Mouse (Mus musculus) midbrain, embryonic 14.5 days (tissue): ENCODE data around the gene Litaf. TPM values are rescaled to one million over a fixed set of nuclear protein-coding genes. Genes with fewer than 3 reads are reported as not detected.

Experiments used
- ATAC-seq: fragments of 200-750 bp; cut with Nextera tagmentation; 2 replicates; pipeline ENCODE4 v1.8.0; 2017; ENCODE audit warnings: moderate number of reproducible peaks, moderate library complexity; ENCODE audit not compliant: low FRiP score, low TSS enrichment
- DNase-seq: peaks from one replicate; pipeline ENCODE4 v3.0.0-alpha.2; 2015
- H3K27ac ChIP-seq: fragments of 300-500 bp; sonication (generic); replicated peaks from 2 replicates; pipeline ENCODE4 v1.5.1; 2014; ENCODE audit warnings: mild to moderate bottlenecking, low read depth, low read length, moderate library complexity
- H3K27me3 ChIP-seq: fragments of 300-500 bp; sonication (generic); 2 replicates; pipeline ENCODE4 v1.6.1; 2014; ENCODE audit warnings: low read length, control low read depth, mixed read lengths; ENCODE audit not compliant: control insufficient read depth, insufficient read depth
- H3K36me3 ChIP-seq: fragments of 300-500 bp; sonication (generic); 2 replicates; pipeline ENCODE4 v1.6.1; 2014; ENCODE audit warnings: low read length, control low read depth; ENCODE audit not compliant: control insufficient read depth, insufficient read depth
- H3K4me1 ChIP-seq: fragments of 300-500 bp; sonication (generic); 2 replicates; pipeline ENCODE4 v1.6.1; 2014; ENCODE audit warnings: mild to moderate bottlenecking, antibody characterized with exemption, low read length, control low read depth; ENCODE audit not compliant: control insufficient read depth, insufficient read depth
- H3K4me2 ChIP-seq: fragments of 300-500 bp; sonication (generic); 2 replicates; pipeline ENCODE4 v1.6.1; 2014; ENCODE audit warnings: mild to moderate bottlenecking, low read length, moderate library complexity
- H3K4me3 ChIP-seq: fragments of 300-500 bp; sonication (generic); replicated peaks from 2 replicates; pipeline ENCODE4 v1.5.1; 2014; ENCODE audit warnings: low read depth, low read length
- H3K9ac ChIP-seq: fragments of 300-500 bp; sonication (generic); replicated peaks from 2 replicates; pipeline ENCODE4 v1.6.1; 2014; ENCODE audit warnings: mild to moderate bottlenecking, low read length, moderate library complexity
- H3K9me3 ChIP-seq: fragments of 300-500 bp; sonication (generic); 2 replicates; pipeline ENCODE4 v1.6.1; 2016; ENCODE audit warnings: low read length, control low read depth, mixed read lengths; ENCODE audit not compliant: control insufficient read depth
- WGBS: fragments of 180-500 bp; shearing (Covaris S2); extraction: QIAGEN DNeasy Blood & Tissue Kit; methylation state at CpG from one replicate; pipeline ENCODE4 v1.1.7; 2014; 5-methylcytosine and 5-hydroxymethylcytosine counted together
- polyA plus RNA-seq: library from polyadenylated mRNA; unstranded; fragments of >200 nt; fragmentation: Nextera tagmentation; extraction: Ambion mirVana; gene quantifications from 2 replicates; pipeline ENCODE4 v1.2.1, GENCODE M21; 2014

The Litaf gene
- polyA plus RNA-seq, 1 experiment from 2014 or later: 32.0 TPM

DNA sequence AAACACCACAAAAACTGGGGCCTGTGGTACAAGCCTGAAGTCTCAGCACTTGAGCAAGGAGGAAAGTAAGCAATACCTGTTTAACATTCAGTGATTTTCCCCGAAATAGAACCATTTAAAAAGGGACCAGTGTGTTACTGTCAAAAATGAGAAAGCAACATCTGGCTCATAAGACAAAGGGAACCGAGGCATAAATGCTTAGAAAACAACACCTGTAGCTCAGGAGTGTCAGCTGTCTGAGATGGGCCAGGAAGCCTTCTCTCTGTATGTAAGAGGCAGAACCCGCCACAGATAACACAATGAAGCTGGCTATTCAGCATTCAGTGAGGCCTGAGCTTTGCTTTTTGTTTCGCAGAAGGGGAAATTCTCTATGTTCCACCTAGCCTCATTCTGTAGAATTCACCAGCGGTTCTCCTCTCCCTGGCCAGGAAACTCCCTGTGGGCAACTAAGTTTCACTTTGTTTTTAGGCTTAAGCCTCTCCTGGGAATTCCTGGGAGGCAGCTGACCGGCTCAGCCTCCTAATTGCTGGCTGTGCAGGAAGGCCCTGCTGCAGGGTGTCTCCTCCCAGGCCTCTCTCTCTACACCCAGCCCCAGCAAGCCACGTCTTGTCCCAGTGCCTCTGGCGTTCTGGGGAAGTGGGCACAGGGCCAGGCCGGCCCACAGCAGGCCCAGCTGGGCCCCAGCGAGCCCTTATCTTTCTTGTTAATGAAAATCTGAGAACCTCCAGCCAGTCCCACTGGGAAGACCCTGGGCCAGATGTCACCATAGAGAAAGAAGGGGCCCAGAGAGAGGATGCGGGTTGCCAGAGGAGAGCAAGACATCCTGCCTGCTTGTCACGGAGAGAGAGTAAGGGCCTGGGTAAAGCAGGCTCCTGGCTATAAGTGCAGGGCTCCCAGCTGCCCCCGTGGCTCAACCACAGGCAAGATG lies 2.9 kb downstream of the Litaf start:
- DNase-seq: peak; percentile 73
- Histone ChIP-seq H3K9me3 (no peaks in the 10 kb centered on the region), H3K4me3 (no peak overlapping the region), H3K4me1 (peaks cover 30% of the 10 kb centered on the region), H3K36me3 (no peaks in the 10 kb centered on the region), H3K27me3 (no peaks in the 10 kb centered on the region), H3K27ac (peak overlapping the region; percentile 71), H3K9ac (no peak overlapping the region), H3K4me2 (no peak overlapping the region; the same call in 1 of the 2 replicates)
- 14% methylated on average over 13 of the region's 13 CpGs for WGBS
- no peak for ATAC-seq

DNA sequence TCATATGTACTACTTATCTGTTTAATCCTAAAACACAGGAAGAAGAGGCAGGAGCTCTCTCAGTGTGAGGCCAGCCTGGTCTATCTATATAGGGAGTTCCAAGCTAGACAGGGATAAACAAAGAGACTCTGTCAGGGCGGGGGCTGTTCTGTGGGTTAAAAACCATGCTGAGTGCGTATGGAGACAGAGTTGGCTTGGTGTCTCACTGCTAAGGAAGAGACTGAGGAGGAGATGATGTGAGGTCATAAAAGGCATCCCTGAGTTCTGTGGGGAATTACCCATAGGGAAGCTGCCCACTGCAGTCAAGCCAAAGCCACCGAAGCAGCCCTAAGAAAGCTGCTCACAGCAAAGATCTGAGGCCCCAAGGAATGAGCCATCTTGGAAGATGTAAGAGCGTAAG lies 5.3 kb downstream of the Litaf start, which contains the start of gene Snn:
Snn (plus strand) TSS at position 301 of the 400 bp plus-strand sequence.
- Histone ChIP-seq H3K27ac (no peak within 1 kb of the TSS), H3K9me3 (no peaks in the 10 kb centered on the region), H3K4me3 (no peak within 1 kb of the TSS), H3K9ac (no peak within 1 kb of the TSS), H3K4me1 (peaks cover 21% of the 10 kb centered on the region), H3K27me3 (no peaks in the 10 kb centered on the region), H3K36me3 (no peaks in the 10 kb centered on the region), H3K4me2 (no peak within 1 kb of the TSS)
- no peak for ATAC-seq
- no peak for DNase-seq
- WGBS: 85% methylated on average over 4 of the region's 4 CpGs

DNA sequence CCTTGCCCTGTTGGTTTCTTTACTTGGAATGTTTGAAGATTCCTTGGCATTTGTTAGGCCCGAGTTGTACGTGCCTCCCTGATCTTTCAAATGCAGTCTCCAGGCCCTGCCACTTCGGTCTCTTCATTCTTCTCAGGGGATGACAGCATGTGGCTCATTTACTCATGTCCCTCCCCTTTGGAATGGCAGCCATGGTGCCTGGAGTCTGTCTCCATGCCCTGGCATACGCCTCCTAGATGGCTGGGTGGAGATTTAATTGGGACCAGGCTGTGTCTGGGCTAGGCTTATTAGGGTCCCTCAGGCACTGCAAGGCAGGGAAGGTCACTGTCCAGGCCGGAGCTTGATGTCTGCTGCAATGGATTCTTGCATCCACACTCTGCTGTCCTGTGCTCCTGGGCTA lies 10.0 kb downstream of the Litaf start:
- H3K36me3 ChIP-seq: no peaks in the 10 kb centered on the region
- H3K9me3 ChIP-seq: no peaks in the 10 kb centered on the region
- H3K27me3 ChIP-seq: no peaks in the 10 kb centered on the region
- H3K4me3 ChIP-seq: no peak overlapping the region
- no peak for ATAC-seq
- 75% methylated on average over 5 of the region's 5 CpGs for WGBS
- no peak overlapping the region for H3K27ac ChIP-seq
- H3K4me2 ChIP-seq: no peak overlapping the region
- H3K9ac ChIP-seq: no peak overlapping the region
- no peaks in the 10 kb centered on the region for H3K4me1 ChIP-seq
- DNase-seq: no peak

DNA sequence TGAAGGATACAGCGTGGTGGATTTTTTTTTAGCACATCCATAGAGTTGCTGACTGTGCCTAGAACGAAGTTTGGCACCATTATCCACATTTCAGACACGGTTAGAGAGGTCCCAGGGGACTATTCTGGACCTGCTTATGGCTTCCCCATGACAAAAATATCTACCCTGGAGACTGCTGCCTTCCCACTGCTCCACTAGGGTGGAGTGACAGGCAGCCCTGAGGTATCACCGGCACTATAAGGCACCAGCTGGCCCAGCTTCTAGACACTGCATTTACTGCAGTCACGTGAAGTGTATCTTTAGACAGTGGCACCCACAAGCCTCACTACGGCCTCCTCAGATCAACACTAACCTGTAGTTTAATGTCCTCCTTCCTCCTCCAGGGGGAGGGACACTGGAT lies 11.1 kb downstream of the Litaf start:
- Histone ChIP-seq H3K4me2 (no peak overlapping the region), H3K9me3 (no peaks in the 10 kb centered on the region), H3K9ac (no peak overlapping the region), H3K4me3 (no peak overlapping the region), H3K36me3 (no peaks in the 10 kb centered on the region), H3K27ac (no peak overlapping the region), H3K4me1 (no peaks in the 10 kb centered on the region), H3K27me3 (no peaks in the 10 kb centered on the region)
- DNase-seq (no peak), ATAC-seq (no peak)
- 88% methylated on average over 6 of the region's 6 CpGs for WGBS

DNA sequence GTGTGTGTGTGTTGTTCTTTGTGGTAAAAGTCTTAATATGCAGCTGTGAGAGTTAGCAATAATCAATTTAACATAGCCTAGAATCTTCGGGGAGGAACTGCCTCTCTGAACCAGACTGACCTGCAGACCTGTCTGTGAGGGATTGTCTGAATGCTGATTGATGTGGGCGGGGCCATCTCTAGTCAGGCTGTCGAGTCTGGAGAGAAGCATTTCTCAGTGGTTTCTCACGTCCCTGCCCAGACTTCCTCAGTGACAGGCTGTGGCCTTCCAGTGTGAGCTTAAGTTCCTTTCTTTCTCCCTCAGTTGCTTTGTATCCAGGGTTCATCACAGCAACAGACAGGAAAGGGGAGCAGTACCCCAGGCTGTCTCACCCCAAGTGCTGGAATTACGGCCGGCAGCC lies 11.5 kb downstream of the Litaf start:
- Histone ChIP-seq H3K27ac (no peak overlapping the region), H3K27me3 (no peaks in the 10 kb centered on the region), H3K36me3 (no peaks in the 10 kb centered on the region), H3K9me3 (no peaks in the 10 kb centered on the region), H3K4me3 (no peak overlapping the region), H3K4me2 (no peak overlapping the region), H3K9ac (no peak overlapping the region), H3K4me1 (no peaks in the 10 kb centered on the region)
- ATAC-seq (no peak), DNase-seq (no peak)
- WGBS: 65% methylated on average over 6 of the region's 6 CpGs

DNA sequence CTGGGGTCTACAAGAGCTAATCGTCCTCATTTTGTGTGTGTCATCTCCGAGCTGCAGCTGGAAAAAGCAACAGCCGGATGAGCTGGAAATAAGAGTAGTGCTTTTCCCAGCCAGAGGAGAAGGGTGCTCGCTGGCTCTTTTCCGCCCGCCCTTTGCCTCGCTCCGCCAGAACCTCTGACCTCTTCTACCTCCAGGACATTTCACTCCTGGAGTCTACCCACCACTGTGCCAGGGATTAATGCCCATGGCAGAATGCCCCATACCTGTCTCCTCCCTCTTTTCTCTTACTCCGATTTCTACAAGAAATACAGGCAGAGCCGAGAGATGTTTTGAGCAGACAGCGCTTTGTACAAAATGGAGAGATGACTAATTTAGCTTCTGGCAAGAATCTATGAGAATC lies 14.8 kb downstream of the Litaf start:
- H3K4me2 ChIP-seq: no peak overlapping the region
- no peak overlapping the region for H3K27ac ChIP-seq
- no peak overlapping the region for H3K4me3 ChIP-seq
- 94% methylated on average over 11 of the region's 11 CpGs for WGBS
- H3K9me3 ChIP-seq: no peaks in the 10 kb centered on the region
- no peaks in the 10 kb centered on the region for H3K4me1 ChIP-seq
- H3K9ac ChIP-seq: no peak overlapping the region
- DNase-seq (no peak), ATAC-seq (no peak)
- H3K36me3 ChIP-seq: no peaks in the 10 kb centered on the region
- no peaks in the 10 kb centered on the region for H3K27me3 ChIP-seq

DNA sequence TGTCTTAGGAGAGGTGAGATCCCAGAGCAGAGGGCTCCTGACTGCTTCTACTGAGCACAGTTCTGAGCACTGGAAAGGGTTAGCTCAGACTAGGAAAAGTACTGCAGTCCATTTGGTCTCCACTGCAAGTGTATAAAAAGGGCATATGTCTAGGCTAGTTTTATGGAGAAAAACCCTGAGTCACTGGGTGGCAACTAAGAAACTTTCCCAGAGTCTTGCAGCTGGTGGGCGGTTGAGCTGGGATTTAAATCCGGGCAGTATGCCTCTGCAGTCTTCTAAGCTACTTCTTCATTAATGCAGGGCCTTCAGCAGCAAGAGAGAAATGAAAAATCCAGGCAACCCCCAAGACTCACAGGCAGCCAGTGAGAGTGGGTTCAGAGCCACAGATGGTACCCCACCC lies 15.7 kb downstream of the Litaf start:
- H3K9me3 ChIP-seq: no peaks in the 10 kb centered on the region
- H3K36me3 ChIP-seq: no peaks in the 10 kb centered on the region
- no peak overlapping the region for H3K4me2 ChIP-seq
- DNase-seq (no peak), ATAC-seq (no peak)
- no peak overlapping the region for H3K27ac ChIP-seq
- no peak overlapping the region for H3K9ac ChIP-seq
- no peaks in the 10 kb centered on the region for H3K27me3 ChIP-seq
- H3K4me3 ChIP-seq: no peak overlapping the region
- no peaks in the 10 kb centered on the region for H3K4me1 ChIP-seq
- 84% methylated on average over 2 of the region's 2 CpGs for WGBS

DNA sequence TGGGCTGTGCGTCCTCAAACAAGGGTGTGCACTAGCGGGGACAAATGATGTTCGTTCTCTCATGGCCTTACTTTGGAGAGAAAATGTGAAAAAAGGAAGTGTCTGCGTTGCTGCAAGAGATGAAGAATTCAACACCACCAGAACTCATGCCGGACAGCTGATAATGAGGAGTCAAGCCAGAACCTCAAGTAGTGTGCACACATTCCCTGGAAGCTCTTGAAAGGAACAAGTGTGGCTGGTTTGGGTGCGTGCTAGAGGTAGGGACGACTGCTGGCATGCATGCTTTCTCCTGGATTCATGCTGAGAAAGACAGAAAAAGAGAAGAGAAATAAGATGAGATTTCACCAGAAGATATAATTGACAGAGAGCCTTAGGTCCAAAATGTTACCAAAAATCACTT lies 18.8 kb downstream of the Litaf start:
- no peak overlapping the region for H3K4me3 ChIP-seq
- ATAC-seq (no peak), DNase-seq (no peak)
- H3K27me3 ChIP-seq: no peaks in the 10 kb centered on the region
- no peak overlapping the region for H3K27ac ChIP-seq
- no peaks in the 10 kb centered on the region for H3K36me3 ChIP-seq
- H3K4me1 ChIP-seq: no peaks in the 10 kb centered on the region
- 86% methylated on average over 7 of the region's 7 CpGs for WGBS
- no peak overlapping the region for H3K9ac ChIP-seq
- H3K9me3 ChIP-seq: no peaks in the 10 kb centered on the region
- H3K4me2 ChIP-seq: no peak overlapping the region

DNA sequence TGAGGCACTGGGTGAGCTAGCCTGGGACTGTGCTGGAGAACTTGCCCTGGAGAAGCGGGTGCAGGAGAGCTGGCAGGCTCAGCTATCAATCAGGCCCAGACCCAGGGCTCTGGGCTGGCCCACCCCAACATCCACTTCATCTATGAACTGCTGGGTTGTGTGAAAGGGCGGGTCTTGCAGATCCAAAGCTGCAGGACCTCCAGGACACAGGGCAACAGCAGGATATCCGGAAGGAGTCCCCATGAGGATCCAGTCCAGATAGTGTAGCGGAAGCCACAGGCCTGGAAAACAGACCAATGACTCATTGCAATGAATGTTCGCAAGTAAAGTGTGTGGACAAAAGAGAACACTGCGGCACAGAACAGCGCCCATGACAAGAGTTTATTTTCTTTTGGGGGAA lies 19.5 kb downstream of the Litaf start:
- H3K4me3 ChIP-seq: no peak overlapping the region
- H3K36me3 ChIP-seq: no peaks in the 10 kb centered on the region
- WGBS: 93% methylated on average over 7 of the region's 7 CpGs
- no peak overlapping the region for H3K27ac ChIP-seq
- H3K9ac ChIP-seq: no peak overlapping the region
- no peaks in the 10 kb centered on the region for H3K27me3 ChIP-seq
- DNase-seq (no peak), ATAC-seq (no peak)
- H3K4me1 ChIP-seq: no peaks in the 10 kb centered on the region
- no peaks in the 10 kb centered on the region for H3K9me3 ChIP-seq
- H3K4me2 ChIP-seq: no peak overlapping the region
